Mouse (Mus musculus) testis, adult 2 months (tissue): Measurements from ENCODE around the gene Hist1h2bq. TPM values are rescaled to one million over a fixed set of nuclear protein-coding genes. Genes with fewer than 3 reads are reported as not detected.
"Not testable (repeated sequence)": the region's sequence is repeated elsewhere in the genome, so short reads cannot be mapped to it uniquely, and the experiment has no call there.

Source experiments
- H3K27ac ChIP-seq: fragments of 200-500 bp; 2 replicates; pipeline ENCODE4 v1.5.1; 2012; ENCODE audit warnings: low read depth, low read length; ENCODE audit not compliant: control insufficient read depth, insufficient read depth
- H3K27me3 ChIP-seq: fragments of 200-500 bp; 2 replicates; pipeline ENCODE4 v1.6.1; 2012; ENCODE audit warnings: mild to moderate bottlenecking, low read length, moderate library complexity; ENCODE audit not compliant: control insufficient read depth, insufficient read depth
- H3K36me3 ChIP-seq: fragments of 200-500 bp; 2 replicates; pipeline ENCODE4 v1.6.1; 2012; ENCODE audit warnings: mild to moderate bottlenecking, low read length; ENCODE audit not compliant: control insufficient read depth, insufficient read depth
- H3K4me1 ChIP-seq: fragments of 200-500 bp; 2 replicates; pipeline ENCODE4 v1.6.1; 2012; ENCODE audit warnings: low read length; ENCODE audit not compliant: control insufficient read depth, insufficient read depth
- H3K4me3 ChIP-seq: fragments of 200-500 bp; 2 replicates; pipeline ENCODE4 v1.5.1; 2012; ENCODE audit warnings: low read depth, mild to moderate bottlenecking, low read length, moderate library complexity, mixed read lengths; ENCODE audit not compliant: control insufficient read depth
- CTCF ChIP-seq: fragments of 200-500 bp; IDR thresholded peaks from 2 replicates; pipeline ENCODE4 v1.5.1; 2012; ENCODE audit warnings: low read depth, mild to moderate bottlenecking, inconsistent platforms, low read length, moderate library complexity; ENCODE audit not compliant: control insufficient read depth, insufficient read depth, insufficient replicate concordance
- POLR2A ChIP-seq: fragments of 200-500 bp; IDR thresholded peaks from 2 replicates; pipeline ENCODE4 v1.6.1; 2012; ENCODE audit warnings: low read depth, mild to moderate bottlenecking, inconsistent platforms, low read length, moderate library complexity; ENCODE audit not compliant: control insufficient read depth
- polyA plus RNA-seq: library from polyadenylated mRNA; depleted of rRNA; stranded (reverse); fragments of >200 nt; gene quantifications from 2 replicates; pipeline ENCODE4 v1.2.3, GENCODE M21; 2012; rRNA removed

Hist1h2bq gene
- polyA plus RNA-seq, result 28.8 and 32.6 TPM in 2 replicates

GRCm38 (mm10) chr13:21810073-21810472, at the start of gene Hist1h2bq, which contains the start of gene Hist1h2ao:
Gene Hist1h2bq, minus strand, starts transcription at chr13:21810197.
Gene Hist1h2ao, plus strand, starts transcription at chr13:21810465.
- not testable (repeated sequence) for H3K27me3 ChIP-seq, H3K4me1 ChIP-seq, H3K36me3 ChIP-seq, H3K4me3 ChIP-seq, H3K27ac ChIP-seq

DNA sequence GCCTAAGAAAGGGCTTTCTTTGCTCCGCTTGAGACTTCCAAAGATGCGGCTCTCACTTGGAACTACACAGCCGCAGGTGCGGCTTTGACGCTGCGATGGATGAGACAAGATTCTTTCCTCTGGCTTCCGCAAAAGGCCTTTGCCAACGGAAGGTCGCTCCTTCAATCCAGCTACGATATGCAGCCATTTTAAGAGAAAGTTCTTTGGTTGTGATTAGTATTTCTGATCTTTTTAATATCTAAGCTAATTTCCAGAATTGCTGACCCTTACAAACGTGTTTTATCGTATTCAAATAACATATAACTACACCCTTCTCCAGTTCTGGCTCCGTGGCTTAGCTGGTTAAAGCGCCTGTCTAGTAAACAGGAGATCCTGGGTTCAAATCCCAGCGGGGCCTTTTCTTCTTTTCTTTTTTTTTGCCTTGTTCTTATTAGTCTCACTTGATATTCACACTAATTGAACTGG, 45.7 kb upstream of the Hist1h2bq start:
- TF ChIP-seq CTCF (no peak), POLR2A (no peak)
- Histone ChIP-seq H3K4me1 (no peaks in the 10 kb centered on the region; the same call in 1 of the 2 replicates), H3K27ac (no peak overlapping the region), H3K36me3 (no peaks in the 10 kb centered on the region), H3K4me3 (peak overlapping the region; percentile 70), H3K27me3 (no peaks in the 10 kb centered on the region)

DNA sequence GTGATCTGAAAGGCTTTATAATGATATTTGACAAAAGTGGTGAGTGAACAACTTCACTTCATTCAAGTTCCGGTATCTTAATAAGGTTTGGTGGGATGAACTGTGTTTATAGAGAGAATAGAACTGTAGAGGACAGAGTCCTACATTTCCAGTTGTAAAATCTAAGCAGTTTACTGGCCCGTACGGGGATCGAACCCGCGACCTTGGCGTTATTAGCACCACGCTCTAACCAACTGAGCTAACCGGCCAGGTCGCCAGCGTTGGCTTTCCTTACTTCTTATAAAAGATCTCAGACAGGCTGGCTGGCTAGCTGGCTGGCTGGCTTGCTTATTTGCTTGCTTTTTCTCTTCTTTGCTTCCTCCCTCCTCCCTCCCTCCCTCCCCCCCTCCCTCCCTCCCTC, 45.1 kb upstream of the Hist1h2bq start:
- Histone ChIP-seq H3K27me3 (no peaks in the 10 kb centered on the region), H3K4me1 (no peaks in the 10 kb centered on the region; the same call in 1 of the 2 replicates), H3K36me3 (no peaks in the 10 kb centered on the region), H3K27ac (no peak overlapping the region), H3K4me3 (no peak overlapping the region)
- TF ChIP-seq POLR2A, result no peak
- no peak for TF ChIP-seq CTCF

GRCm38 (mm10) chr13:21852215-21852945, 42.4 kb upstream of the Hist1h2bq start:
- TF ChIP-seq POLR2A, result no peak
- TF ChIP-seq CTCF, result no peak
- no peak overlapping the region for H3K4me3 ChIP-seq
- H3K36me3 ChIP-seq, result no peaks in the 10 kb centered on the region
- no peak overlapping the region for H3K27ac ChIP-seq
- no peaks in the 10 kb centered on the region; the same call in 1 of the 2 replicates for H3K4me1 ChIP-seq
- no peaks in the 10 kb centered on the region for H3K27me3 ChIP-seq

DNA sequence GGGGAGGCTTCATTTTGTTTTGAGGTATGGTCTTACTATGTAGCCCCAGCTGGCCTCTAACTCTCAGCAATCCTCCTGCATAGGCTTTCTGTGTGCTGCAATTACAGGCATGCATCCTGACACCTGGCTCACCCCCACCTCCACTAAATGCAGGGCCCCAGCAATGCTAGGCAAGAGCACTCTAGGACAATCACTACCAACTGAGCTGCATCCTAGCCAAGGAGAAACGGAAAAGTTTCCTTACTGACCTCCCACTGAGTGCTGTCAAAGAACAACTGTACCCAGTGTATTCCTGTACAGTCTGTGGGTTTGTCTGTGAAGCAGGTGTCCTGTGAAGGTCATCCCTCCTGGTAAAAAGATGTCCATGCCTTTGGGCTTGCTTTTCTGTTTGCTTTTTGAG, 40.7 kb upstream of the Hist1h2bq start:
- H3K4me3 ChIP-seq, H3K4me1 ChIP-seq, H3K27ac ChIP-seq, H3K27me3 ChIP-seq, H3K36me3 ChIP-seq: not testable (repeated sequence)

- no peak overlapping the region for H3K4me3 ChIP-seq
- TF ChIP-seq CTCF, result no peak
- TF ChIP-seq POLR2A, result no peak
- H3K27me3 ChIP-seq, result no peaks in the 10 kb centered on the region
- H3K27ac ChIP-seq, result no peak overlapping the region
- no peaks in the 10 kb centered on the region for H3K4me1 ChIP-seq
- H3K36me3 ChIP-seq, result no peaks in the 10 kb centered on the region
These were observed 37.9 kb upstream of the Hist1h2bq start for GRCm38 (mm10) chr13:21847883-21848282.

- H3K36me3 ChIP-seq, H3K4me3 ChIP-seq, H3K4me1 ChIP-seq, H3K27ac ChIP-seq, H3K27me3 ChIP-seq: not testable (repeated sequence)
These were observed 36.4 kb upstream of the Hist1h2bq start for GRCm38 (mm10) chr13:21846356-21846755.

DNA sequence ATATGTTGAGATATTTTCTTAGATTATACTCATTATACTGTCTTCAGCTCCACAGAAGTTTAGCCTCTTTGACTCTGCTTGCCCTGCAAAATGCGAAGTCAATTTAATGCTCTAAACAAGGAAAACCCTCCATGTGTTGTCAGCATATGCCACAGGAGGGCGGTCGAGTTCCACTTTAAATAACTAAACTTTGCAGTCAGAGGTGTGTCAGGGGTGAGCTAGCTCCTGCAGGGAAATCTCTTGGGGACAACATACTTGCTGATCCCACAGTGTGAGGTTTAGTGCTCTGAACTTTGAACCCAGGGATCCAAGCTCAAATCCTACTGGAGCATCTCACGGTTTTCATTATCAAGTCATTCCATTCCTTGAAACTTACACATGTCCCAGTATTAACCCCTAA, 30.5 kb upstream of the Hist1h2bq start:
- H3K27me3 ChIP-seq, H3K27ac ChIP-seq, H3K36me3 ChIP-seq, H3K4me1 ChIP-seq, H3K4me3 ChIP-seq: not testable (repeated sequence)

DNA sequence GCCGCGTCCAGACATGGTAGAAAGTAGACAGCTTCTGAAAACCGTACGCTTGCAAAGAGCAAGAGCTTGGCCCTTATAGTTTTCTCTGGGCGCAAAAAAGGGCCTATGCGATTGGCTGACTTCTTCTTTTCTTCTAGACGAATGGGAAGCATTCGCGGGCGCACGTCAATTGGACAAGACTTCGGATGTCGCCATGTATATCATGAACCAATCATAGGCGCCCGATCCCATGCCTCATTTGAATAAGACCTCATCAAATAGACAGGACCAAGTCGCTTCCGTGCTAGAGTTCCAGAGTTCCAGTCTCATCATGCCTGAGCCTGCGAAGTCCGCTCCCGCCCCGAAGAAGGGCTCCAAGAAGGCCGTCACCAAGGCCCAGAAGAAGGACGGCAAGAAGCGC, 23.5 kb upstream of the Hist1h2bq start, which contains the start of the genes Hist1h2ap and Hist1h2br:
TSS of gene Hist1h2ap (minus strand) at position 47 of the 400 bp plus-strand sequence.
TSS of gene Hist1h2br (plus strand) at position 283 of the 400 bp plus-strand sequence.
- not testable (repeated sequence) for H3K36me3 ChIP-seq, H3K4me3 ChIP-seq, H3K27me3 ChIP-seq, H3K27ac ChIP-seq, H3K4me1 ChIP-seq

GRCm38 (mm10) chr13:21831418-21832394, 21.7 kb upstream of the Hist1h2bq start, which contains the start of gene Hist1h4n:
Gene Hist1h4n, minus strand, starts transcription at chr13:21832196.
- not testable (repeated sequence) for H3K27me3 ChIP-seq, H3K4me3 ChIP-seq, H3K27ac ChIP-seq, H3K4me1 ChIP-seq, H3K36me3 ChIP-seq
